Mouse (Mus musculus) erythroid progenitor cell, adult 5-6 weeks (primary cell): Measurements from ENCODE around the gene Acrbp. TPM values are rescaled to one million over a fixed set of nuclear protein-coding genes. Genes with fewer than 3 reads are reported as not detected.

Source experiments
- ATAC-seq: replicated peaks from 2 replicates; pipeline ENCODE4 v1.8.0; 2016; ENCODE audit warnings: moderate number of reproducible peaks, mild to moderate bottlenecking, moderate TSS enrichment, inconsistent platforms; ENCODE audit not compliant: poor library complexity, low FRiP score, severe bottlenecking
- total RNA-seq, 2 experiments: library from RNA; stranded (forward) in 1 of 2; stranded (reverse) in 1 of 2; fragments of 150-400 nt in 1 of 2; fragments of 186-747, 209-891 nt in 1 of 2; gene quantifications; 2 replicates each; pipeline versions ENCODE4 v1.2.3 to v1.2.4; 2015 to 2017; ENCODE audit warnings: low replicate concordance in 2 of 2

The Acrbp gene
- total RNA-seq, 2 experiments from 2014 or later, result 0.68 to 9.6 TPM

DNA sequence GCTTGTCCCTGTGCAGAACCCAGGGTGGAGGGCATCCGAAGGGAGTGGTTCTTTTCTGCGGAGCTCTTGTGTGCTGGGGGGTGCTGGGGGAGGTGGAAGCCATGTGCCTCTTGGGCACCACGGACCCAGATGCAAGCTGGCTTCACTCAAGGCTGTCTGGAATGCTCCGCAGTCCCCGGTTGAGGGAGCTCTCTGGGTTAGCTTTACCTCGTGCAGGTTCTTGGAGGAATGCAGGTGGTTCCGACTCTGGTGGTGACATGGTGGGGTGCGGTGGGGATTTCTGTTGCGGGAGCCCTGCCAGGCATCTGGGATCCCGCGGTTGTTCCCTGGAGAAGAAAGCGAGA, 47.8 kb downstream of the Acrbp start:
- ATAC-seq, result 0 out of 2 replicates have a peak, but pooled peaks have one; percentile 11

DNA sequence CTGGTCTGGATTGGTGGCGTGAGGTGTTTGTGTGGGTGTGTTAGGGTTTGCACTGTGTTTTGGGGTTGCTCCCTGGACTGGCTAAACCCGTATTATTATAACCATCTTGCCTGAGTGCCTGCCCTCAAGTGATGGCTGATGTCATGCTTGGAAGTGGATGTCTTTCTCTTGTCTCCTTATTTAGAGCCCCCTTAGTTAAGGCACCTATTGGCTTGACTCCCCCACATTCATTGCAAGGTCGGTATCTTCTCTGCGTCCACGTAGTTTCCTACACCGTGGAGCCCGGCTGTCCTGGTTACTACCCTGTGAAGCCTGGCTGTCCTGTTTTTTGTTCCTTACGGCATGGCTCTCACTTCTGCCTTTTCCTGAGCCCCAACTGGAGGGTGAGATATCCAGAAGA, 48.5 kb downstream of the Acrbp start:
- ATAC-seq, result no peak

DNA sequence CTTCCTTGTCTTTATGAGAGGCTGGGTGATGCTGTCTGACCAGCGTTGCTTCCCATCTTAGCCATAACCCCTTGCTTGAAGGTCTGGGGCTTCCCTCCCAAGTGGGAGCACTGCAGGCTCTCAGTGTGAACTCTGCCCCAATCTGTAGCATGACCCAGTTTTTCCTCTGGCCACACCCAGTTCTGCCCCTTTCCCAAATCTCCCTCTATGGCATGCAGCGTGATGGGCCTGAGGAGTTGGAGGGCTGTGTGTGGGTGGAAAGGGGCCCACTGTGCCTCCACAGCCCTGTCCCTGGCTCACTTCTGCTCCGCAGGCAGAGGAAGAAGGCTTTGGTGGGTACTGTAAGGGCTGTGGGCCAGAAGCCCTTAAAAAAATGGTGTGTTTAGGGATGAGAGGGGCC, 49.0 kb downstream of the Acrbp start:
- ATAC-seq, result no peak

DNA sequence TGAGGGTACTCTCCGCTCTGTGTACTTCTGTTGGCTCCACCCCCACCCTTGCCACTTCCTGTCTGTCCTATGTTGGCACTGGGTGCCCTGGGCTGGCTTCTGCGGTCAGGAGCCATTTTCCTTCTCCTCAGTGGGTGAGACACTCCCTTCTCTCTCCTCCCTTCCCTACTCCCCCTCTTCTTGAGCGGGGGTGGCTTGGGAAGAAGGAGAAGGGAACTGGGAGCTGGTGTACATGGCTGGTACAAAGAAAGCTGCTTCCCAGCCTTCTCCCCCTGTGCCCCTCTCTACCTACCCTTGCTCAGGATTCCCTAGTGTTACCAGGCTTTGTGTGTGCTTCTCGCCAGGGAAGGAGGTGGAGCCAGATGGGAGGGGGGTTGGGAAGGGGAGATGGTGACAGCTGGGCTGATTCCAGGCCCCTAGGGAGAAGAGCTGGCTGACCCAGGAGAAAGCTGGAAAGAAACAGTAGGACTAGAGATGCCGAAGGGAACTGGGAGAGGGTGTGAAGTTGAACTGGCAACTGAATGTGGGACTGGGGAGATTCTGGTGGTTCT, 50.0 kb downstream of the Acrbp start:
- ATAC-seq, result no peak

DNA sequence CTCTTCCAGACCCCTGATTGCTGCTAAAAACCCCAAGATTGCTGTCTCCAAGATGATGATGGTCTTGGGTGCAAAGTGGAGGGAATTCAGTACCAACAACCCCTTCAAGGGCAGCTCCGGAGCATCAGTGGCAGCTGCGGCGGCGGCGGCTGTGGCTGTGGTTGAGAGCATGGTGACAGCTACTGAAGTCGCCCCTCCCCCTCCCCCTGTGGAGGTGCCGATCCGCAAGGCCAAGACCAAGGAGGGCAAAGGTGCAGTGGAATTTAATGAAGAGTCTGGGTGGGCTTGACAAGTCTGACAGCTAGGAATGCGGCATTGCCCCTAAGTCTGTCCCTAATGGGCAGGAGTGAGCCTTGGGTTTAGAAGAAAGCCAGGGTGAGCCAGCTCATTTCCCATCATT, 52.0 kb downstream of the Acrbp start:
- no peak for ATAC-seq

DNA sequence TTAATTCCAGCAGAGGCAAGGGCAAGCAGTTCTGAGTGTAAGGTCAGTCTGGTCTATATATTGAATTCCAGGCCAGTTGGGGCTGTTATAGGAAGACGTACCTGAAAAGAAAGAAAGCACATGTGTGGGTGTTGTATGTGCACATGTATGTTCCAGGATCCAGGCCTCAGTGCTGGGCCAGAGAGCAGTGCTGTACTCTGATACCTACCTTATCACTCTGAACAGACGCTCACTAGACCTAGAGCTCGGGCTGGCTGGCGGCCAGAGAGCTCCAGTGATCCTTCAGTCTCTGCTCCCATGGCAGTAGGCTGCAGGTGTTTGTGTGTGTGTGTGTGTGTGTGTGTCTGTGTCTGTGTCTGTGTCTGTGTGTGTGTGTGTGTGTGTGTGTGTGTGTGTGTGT, 54.7 kb downstream of the Acrbp start:
- peak; percentile 98 for ATAC-seq

DNA sequence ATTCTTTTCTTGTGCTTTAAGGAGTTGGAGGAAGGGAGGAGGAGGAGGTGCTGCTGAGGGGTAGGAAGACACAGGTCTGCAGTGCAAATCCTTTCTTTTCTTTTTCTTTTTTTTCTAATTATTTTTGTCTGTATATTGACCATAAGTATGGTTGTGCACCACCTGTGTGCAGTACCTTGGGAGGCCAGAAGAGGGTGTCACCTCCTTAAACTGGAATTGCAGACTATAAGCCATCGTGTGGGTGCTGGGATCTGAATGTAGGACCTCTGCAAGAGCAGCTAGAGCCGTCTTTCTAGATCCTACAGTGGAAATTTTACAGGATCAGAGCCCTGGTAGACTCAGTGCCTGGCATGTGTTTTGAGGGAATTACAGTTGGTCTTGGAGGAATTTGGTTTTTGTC, 58.2 kb downstream of the Acrbp start:
- ATAC-seq, result no peak

DNA sequence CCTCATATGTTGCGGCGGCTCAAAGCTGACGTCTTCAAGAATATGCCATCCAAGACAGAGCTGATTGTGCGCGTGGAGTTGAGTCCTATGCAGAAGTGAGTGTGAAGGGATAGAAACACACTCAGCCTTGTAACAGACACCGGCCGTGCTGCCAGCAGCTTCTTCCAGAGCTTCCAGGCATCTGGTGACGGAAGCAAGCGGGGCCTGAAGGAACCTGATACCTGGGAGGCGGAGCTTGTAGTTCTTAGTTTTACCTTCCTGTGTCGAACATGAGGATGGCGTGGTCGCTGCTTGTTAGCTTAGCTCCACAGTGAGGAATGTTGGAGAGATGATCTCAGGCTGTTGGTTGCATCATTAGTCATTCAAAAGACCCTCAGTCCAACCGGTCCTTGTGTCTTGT, 59.9 kb downstream of the Acrbp start:
- ATAC-seq, result no peak

DNA sequence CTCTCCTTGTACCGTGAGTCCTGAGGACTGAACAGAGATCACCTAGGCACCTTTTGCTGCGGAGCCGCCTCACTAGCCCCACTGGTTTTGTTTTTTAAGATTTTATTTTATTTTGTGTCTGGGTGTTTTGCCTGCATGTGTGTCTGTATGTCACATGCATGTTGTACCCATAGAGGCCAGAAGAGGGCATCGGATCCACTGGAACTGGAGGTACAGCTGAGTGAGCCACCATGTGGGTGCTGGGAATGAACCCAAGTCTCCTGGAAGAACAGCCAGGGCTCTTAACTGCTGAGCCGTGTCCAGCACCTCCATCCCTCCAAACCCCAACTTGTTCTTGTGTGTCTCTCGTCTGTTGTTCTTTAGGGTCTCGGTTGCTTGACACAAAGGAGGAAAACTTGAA, 61.4 kb downstream of the Acrbp start:
- peak; percentile 58 for ATAC-seq

DNA sequence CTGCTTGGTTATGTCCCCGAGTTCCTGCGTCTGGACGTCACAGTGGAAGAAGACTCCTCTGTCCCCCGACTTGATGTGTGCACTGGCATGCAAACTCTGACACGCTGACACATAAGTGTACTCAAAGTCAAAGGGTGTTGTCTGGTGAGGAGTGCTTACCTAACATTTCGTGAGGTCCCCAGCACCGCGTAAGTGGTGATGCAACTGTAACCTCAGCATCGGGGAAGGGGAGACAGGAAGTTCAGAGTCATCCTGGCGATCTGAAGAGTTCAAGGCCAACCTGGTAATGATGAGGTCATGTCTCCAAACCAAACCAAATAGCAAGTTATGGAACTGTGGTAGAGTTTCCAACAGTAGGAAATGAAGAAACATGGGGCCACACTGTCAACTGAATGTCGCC, 63.1 kb downstream of the Acrbp start:
- no peak for ATAC-seq

Other genes starting within 250 kb of the Acrbp start
- gene Spsb2, start 241.0 kb upstream of the Acrbp start, total RNA-seq (2015; ENCODE audit: low replicate concordance), result 3.4 and 9.7 TPM in 2 replicates
- gene Spsb2, start 241.0 kb upstream of the Acrbp start, total RNA-seq (2017; ENCODE audit: low replicate concordance), result 7.6 and 8.2 TPM in 2 replicates
- gene Tpi1, start 235.4 kb upstream of the Acrbp start, total RNA-seq (2015; ENCODE audit: low replicate concordance), result 19.1 and 64.1 TPM in 2 replicates
- 17.7 and 17.9 TPM in 2 replicates for gene Tpi1, start 235.4 kb upstream of the Acrbp start, total RNA-seq (2017; ENCODE audit: low replicate concordance)
- 35.6 and 60.5 TPM in 2 replicates for gene Usp5, start 220.2 kb upstream of the Acrbp start, total RNA-seq (2015; ENCODE audit: low replicate concordance)
- gene Usp5, start 220.2 kb upstream of the Acrbp start, total RNA-seq (2017; ENCODE audit: low replicate concordance), result 41.2 and 53.1 TPM in 2 replicates
- 529 and 565 TPM in 2 replicates for gene Cdca3, start 220.1 kb upstream of the Acrbp start, total RNA-seq (2015; ENCODE audit: low replicate concordance)
- gene Cdca3, start 220.1 kb upstream of the Acrbp start, total RNA-seq (2017; ENCODE audit: low replicate concordance), result 409 and 459 TPM in 2 replicates
- gene Gnb3, start 209.4 kb upstream of the Acrbp start, total RNA-seq (2015; ENCODE audit: low replicate concordance), result not detected in 2 replicates
- not detected in 2 replicates for gene Gnb3, start 209.4 kb upstream of the Acrbp start, total RNA-seq (2017; ENCODE audit: low replicate concordance)
- 1.1 and 2.5 TPM in 2 replicates for gene P3h3, start 191.9 kb upstream of the Acrbp start, total RNA-seq (2015; ENCODE audit: low replicate concordance)
- 0.83 and 3.0 TPM in 2 replicates for gene P3h3, start 191.9 kb upstream of the Acrbp start, total RNA-seq (2017; ENCODE audit: low replicate concordance)
- gene Gpr162, start 185.7 kb upstream of the Acrbp start, total RNA-seq (2015; ENCODE audit: low replicate concordance), result not detected in 2 replicates
- gene Gpr162, start 185.7 kb upstream of the Acrbp start, total RNA-seq (2017; ENCODE audit: low replicate concordance), result not detected in 2 replicates
- 4.3 and 12.2 TPM in 2 replicates for gene Cd4, start 161.5 kb upstream of the Acrbp start, total RNA-seq (2015; ENCODE audit: low replicate concordance)
- gene Cd4, start 161.5 kb upstream of the Acrbp start, total RNA-seq (2017; ENCODE audit: low replicate concordance), result 5.0 and 6.8 TPM in 2 replicates
- gene Lag3, start 138.0 kb upstream of the Acrbp start, total RNA-seq (2015; ENCODE audit: low replicate concordance), result 1.8 TPM in 1 of 2 replicates, not detected in the other
- 0.90 TPM in 1 of 2 replicates, not detected in the other for gene Lag3, start 138.0 kb upstream of the Acrbp start, total RNA-seq (2017; ENCODE audit: low replicate concordance)
- gene Ptms, start 129.6 kb upstream of the Acrbp start, total RNA-seq (2015; ENCODE audit: low replicate concordance), result 15.5 and 20.5 TPM in 2 replicates
- 7.9 and 18.6 TPM in 2 replicates for gene Ptms, start 129.6 kb upstream of the Acrbp start, total RNA-seq (2017; ENCODE audit: low replicate concordance)
- 44.0 and 45.3 TPM in 2 replicates for gene Mlf2, start 118.3 kb upstream of the Acrbp start, total RNA-seq (2015; ENCODE audit: low replicate concordance)
- gene Mlf2, start 118.3 kb upstream of the Acrbp start, total RNA-seq (2017; ENCODE audit: low replicate concordance), result 18.5 and 42.2 TPM in 2 replicates
- 14.3 and 17.3 TPM in 2 replicates for gene Cops7a, start 84.2 kb upstream of the Acrbp start, total RNA-seq (2015; ENCODE audit: low replicate concordance)
- gene Cops7a, start 84.2 kb upstream of the Acrbp start, total RNA-seq (2017; ENCODE audit: low replicate concordance), result 4.1 and 4.9 TPM in 2 replicates
- not detected in 2 replicates for gene Pianp, start 53.0 kb upstream of the Acrbp start, total RNA-seq (2015; ENCODE audit: low replicate concordance)
- not detected in 2 replicates for gene Pianp, start 53.0 kb upstream of the Acrbp start, total RNA-seq (2017; ENCODE audit: low replicate concordance)
- 49.4 and 54.1 TPM in 2 replicates for gene Zfp384, start 40.5 kb upstream of the Acrbp start, total RNA-seq (2015; ENCODE audit: low replicate concordance)
- gene Zfp384, start 40.5 kb upstream of the Acrbp start, total RNA-seq (2017; ENCODE audit: low replicate concordance), result 25.8 and 41.2 TPM in 2 replicates
- gene Ing4, start 9.9 kb upstream of the Acrbp start, total RNA-seq (2015; ENCODE audit: low replicate concordance), result 5.0 and 5.4 TPM in 2 replicates
- 59.6 and 60.0 TPM in 2 replicates for gene Ing4, start 9.9 kb upstream of the Acrbp start, total RNA-seq (2017; ENCODE audit: low replicate concordance)
- 3.6 and 10.9 TPM in 2 replicates for gene Lpar5, start 18.2 kb downstream of the Acrbp start, total RNA-seq (2015; ENCODE audit: low replicate concordance)
- not detected in 2 replicates for gene Lpar5, start 18.2 kb downstream of the Acrbp start, total RNA-seq (2017; ENCODE audit: low replicate concordance)
- gene Chd4, start 46.3 kb downstream of the Acrbp start, total RNA-seq (2015; ENCODE audit: low replicate concordance), result 49.0 and 64.2 TPM in 2 replicates
- gene Chd4, start 46.3 kb downstream of the Acrbp start, total RNA-seq (2017; ENCODE audit: low replicate concordance), result 176 and 220 TPM in 2 replicates
- 6.7 and 17.3 TPM in 2 replicates for gene Nop2, start 82.2 kb downstream of the Acrbp start, total RNA-seq (2015; ENCODE audit: low replicate concordance)
- gene Nop2, start 82.2 kb downstream of the Acrbp start, total RNA-seq (2017; ENCODE audit: low replicate concordance), result 5.7 and 8.9 TPM in 2 replicates
- 5.9 and 11.5 TPM in 2 replicates for gene Iffo1, start 95.6 kb downstream of the Acrbp start, total RNA-seq (2015; ENCODE audit: low replicate concordance)
- 9.7 and 15.7 TPM in 2 replicates for gene Iffo1, start 95.6 kb downstream of the Acrbp start, total RNA-seq (2017; ENCODE audit: low replicate concordance)
- gene Gapdh, start 116.8 kb downstream of the Acrbp start, total RNA-seq (2015; ENCODE audit: low replicate concordance), result 683 and 752 TPM in 2 replicates
- 153 and 228 TPM in 2 replicates for gene Gapdh, start 116.8 kb downstream of the Acrbp start, total RNA-seq (2017; ENCODE audit: low replicate concordance)
- 953 and 1,019 TPM in 2 replicates for gene Ncapd2, start 142.0 kb downstream of the Acrbp start, total RNA-seq (2015; ENCODE audit: low replicate concordance)
- 924 and 1,011 TPM in 2 replicates for gene Ncapd2, start 142.0 kb downstream of the Acrbp start, total RNA-seq (2017; ENCODE audit: low replicate concordance)
- gene Mrpl51, start 142.1 kb downstream of the Acrbp start, total RNA-seq (2015; ENCODE audit: low replicate concordance), result 63.3 and 85.8 TPM in 2 replicates
- gene Mrpl51, start 142.1 kb downstream of the Acrbp start, total RNA-seq (2017; ENCODE audit: low replicate concordance), result 64.1 and 65.3 TPM in 2 replicates
- 4.7 and 6.7 TPM in 2 replicates for gene Vamp1, start 165.9 kb downstream of the Acrbp start, total RNA-seq (2015; ENCODE audit: low replicate concordance)
- 2.0 and 10.0 TPM in 2 replicates for gene Vamp1, start 165.9 kb downstream of the Acrbp start, total RNA-seq (2017; ENCODE audit: low replicate concordance)
- 0.84 and 1.8 TPM in 2 replicates for gene Tapbpl, start 182.2 kb downstream of the Acrbp start, total RNA-seq (2015; ENCODE audit: low replicate concordance)
- gene Tapbpl, start 182.2 kb downstream of the Acrbp start, total RNA-seq (2017; ENCODE audit: low replicate concordance), result 6.7 and 6.8 TPM in 2 replicates
- gene Cd27, start 187.3 kb downstream of the Acrbp start, total RNA-seq (2015; ENCODE audit: low replicate concordance), result 5.0 and 7.5 TPM in 2 replicates
- 0.51 and 1.2 TPM in 2 replicates for gene Cd27, start 187.3 kb downstream of the Acrbp start, total RNA-seq (2017; ENCODE audit: low replicate concordance)
- gene Tuba3a, start 236.4 kb downstream of the Acrbp start, total RNA-seq (2015; ENCODE audit: low replicate concordance), result not detected in 2 replicates
- not detected in 2 replicates for gene Tuba3a, start 236.4 kb downstream of the Acrbp start, total RNA-seq (2017; ENCODE audit: low replicate concordance)